Mouse (Mus musculus) myocyte (in vitro differentiated cells): ENCODE results near the gene Ralgps1. TPM values are rescaled to one million over a fixed set of nuclear protein-coding genes. Genes with fewer than 3 reads are reported as not detected.
"Not testable (repeated sequence)": the region's sequence is repeated elsewhere in the genome, so short reads cannot be mapped to it uniquely, and the experiment has no call there.

Experiments
- H3K27me3 ChIP-seq: one replicate; pipeline ENCODE4 v1.6.1; 2011; ENCODE audit not compliant: control insufficient read depth, insufficient read depth, insufficient read length
- H3K36me3 ChIP-seq: one replicate; pipeline ENCODE4 v1.6.1; 2011; ENCODE audit not compliant: control insufficient read depth, insufficient read depth
- H3K4me2 ChIP-seq: one replicate; pipeline ENCODE4 v1.6.1; 2011; ENCODE audit warnings: low read depth, control low read depth
- H3K4me3 ChIP-seq: one replicate; pipeline ENCODE4 v1.5.1; 2011; ENCODE audit warnings: mild to moderate bottlenecking, control low read depth, moderate library complexity
- H3K79me2 ChIP-seq: one replicate; pipeline ENCODE4 v1.6.1; 2011; ENCODE audit not compliant: control insufficient read depth, insufficient read depth
- H3ac ChIP-seq: one replicate; pipeline ENCODE4 v1.6.1; 2011; ENCODE audit not compliant: control insufficient read depth, insufficient read length
- CEBPB ChIP-seq: IDR thresholded peaks from 2 replicates; pipeline ENCODE4 v1.6.1; 2011; ENCODE audit warnings: mild to moderate bottlenecking, moderate library complexity; ENCODE audit not compliant: poor library complexity, insufficient read depth, severe bottlenecking
- E2F4 ChIP-seq: IDR thresholded peaks from one replicate; pipeline ENCODE4 v1.6.1; 2011; ENCODE audit warnings: mild to moderate bottlenecking, control low read depth, moderate library complexity; ENCODE audit not compliant: insufficient read depth
- MAX ChIP-seq: IDR thresholded peaks from one replicate; pipeline ENCODE4 v1.6.1; 2011; ENCODE audit warnings: low read depth, mild to moderate bottlenecking, control low read depth
- MYOD1 ChIP-seq, 3 experiments: IDR thresholded peaks; one replicate each; pipeline ENCODE4 v1.6.1; 2011; ENCODE audit warnings: control low read depth in 2 of 3, low read depth in 2 of 3, mild to moderate bottlenecking in 2 of 3, moderate library complexity in 1 of 3; ENCODE audit not compliant: insufficient read length in 2 of 3, control insufficient read depth in 1 of 3
- MYOG ChIP-seq, 3 experiments: IDR thresholded peaks; one replicate each; pipeline ENCODE4 v1.6.1; 2011; ENCODE audit warnings: control low read depth in 2 of 3, low read depth in 2 of 3, mild to moderate bottlenecking in 2 of 3; ENCODE audit not compliant: insufficient read length in 2 of 3, control insufficient read depth in 1 of 3, insufficient read depth in 1 of 3
- POLR2A ChIP-seq: IDR thresholded peaks from one replicate; pipeline ENCODE4 v1.6.1; 2011; ENCODE audit warnings: low read depth, mild to moderate bottlenecking, control low read depth, moderate library complexity; ENCODE audit not compliant: insufficient read length
- POLR2AphosphoS2 ChIP-seq: IDR thresholded peaks from one replicate; pipeline ENCODE4 v1.6.1; 2011; ENCODE audit warnings: low read depth, control low read depth; ENCODE audit not compliant: insufficient read length
- REST ChIP-seq: IDR thresholded peaks from one replicate; pipeline ENCODE4 v1.6.1; 2011; ENCODE audit warnings: mild to moderate bottlenecking, control low read depth, moderate library complexity; ENCODE audit not compliant: insufficient read depth, insufficient read length
- SRF ChIP-seq: IDR thresholded peaks from one replicate; pipeline ENCODE4 v1.6.1; 2011; ENCODE audit warnings: low read depth; ENCODE audit not compliant: control insufficient read depth, insufficient read length
- TCF12 ChIP-seq: IDR thresholded peaks from one replicate; pipeline ENCODE4 v1.6.1; 2011; ENCODE audit warnings: mild to moderate bottlenecking, control low read depth; ENCODE audit not compliant: poor library complexity, insufficient read depth, severe bottlenecking
- TCF3 ChIP-seq: IDR thresholded peaks from one replicate; pipeline ENCODE4 v1.6.1; 2011; ENCODE audit warnings: low read depth, control low read depth; ENCODE audit not compliant: insufficient read length
- USF1 ChIP-seq: IDR thresholded peaks from one replicate; pipeline ENCODE4 v1.6.1; 2011; ENCODE audit warnings: low read depth, mild to moderate bottlenecking, control low read depth, moderate library complexity
- polyA plus RNA-seq: library from polyadenylated mRNA; unstranded; fragments of >200 nt; fragmentation: generic; extraction: Trizol; gene quantifications from one replicate; pipeline ENCODE4 v1.2.1, GENCODE M21; 2012; ENCODE audit warnings: missing spikeins

Gene Ralgps1
- polyA plus RNA-seq, 1 experiment: 1.3 TPM

DNA sequence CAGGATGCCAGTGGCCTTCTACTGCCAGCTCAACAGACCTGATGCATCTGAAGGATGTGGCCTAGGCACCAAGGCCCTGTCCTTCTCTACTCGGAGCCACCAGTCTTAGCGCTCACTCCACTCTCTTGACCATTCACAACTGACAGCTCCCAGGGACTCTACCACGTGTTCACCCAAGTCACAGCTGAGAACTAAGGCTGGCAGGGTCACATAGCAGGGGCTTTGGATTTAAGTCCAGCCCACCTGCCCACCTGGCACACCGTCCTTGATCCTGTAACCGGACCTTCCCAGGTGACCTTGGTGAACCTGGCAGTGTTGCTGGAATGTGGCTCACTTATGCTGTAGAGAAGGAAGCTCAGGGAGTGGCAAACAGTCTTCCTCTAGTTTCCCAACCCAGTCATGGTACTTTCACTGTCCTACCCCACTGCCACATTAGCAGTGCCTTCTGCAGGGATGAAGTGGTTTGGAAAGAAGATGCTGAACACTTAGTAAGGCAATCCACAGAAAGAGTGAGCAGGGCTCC is 156.0 kb downstream of the Ralgps1 start:
- peak overlapping the region; percentile 29 for H3ac ChIP-seq
- peaks cover 6% of the 10 kb centered on the region for H3K36me3 ChIP-seq
- no peak for TF ChIP-seq MYOD1 (IDR thresholded peaks at IDR 0.05; ENCODE audit: control insufficient read depth in 1 of 3, insufficient read length in 2 of 3, low read depth in 2 of 3)
- TF ChIP-seq MAX: no peak
- peak; percentile 63 for TF ChIP-seq USF1
- TF ChIP-seq MYOG (IDR thresholded peaks at IDR 0.05; ENCODE audit: control insufficient read depth in 1 of 3, insufficient read depth in 1 of 3, insufficient read length in 2 of 3, low read depth in 2 of 3): no peak
- H3K27me3 ChIP-seq: no peaks in the 10 kb centered on the region
- peak overlapping the region; percentile 77 for H3K4me2 ChIP-seq
- H3K79me2 ChIP-seq: peaks cover 42% of the 10 kb centered on the region
- H3K4me3 ChIP-seq: peak overlapping the region; percentile 89

GRCm38 (mm10) chr2:33211263-33211662 is 160.0 kb downstream of the Ralgps1 start:
- not testable (repeated sequence) for H3K36me3 ChIP-seq, H3K4me2 ChIP-seq, H3K79me2 ChIP-seq, H3ac ChIP-seq, H3K27me3 ChIP-seq, H3K4me3 ChIP-seq

- Histone ChIP-seq H3K4me3 (no peak overlapping the region), H3K27me3 (no peaks in the 10 kb centered on the region), H3K4me2 (no peak overlapping the region), H3ac (no peak overlapping the region), H3K36me3 (no peaks in the 10 kb centered on the region), H3K79me2 (no peaks in the 10 kb centered on the region)
- TF ChIP-seq MYOG (IDR thresholded peaks at IDR 0.05; ENCODE audit: control insufficient read depth in 1 of 3, insufficient read depth in 1 of 3, insufficient read length in 2 of 3, low read depth in 2 of 3): no peak
- no peak for TF ChIP-seq E2F4
- no peak for TF ChIP-seq SRF
- TF ChIP-seq MYOD1 (IDR thresholded peaks at IDR 0.05; ENCODE audit: control insufficient read depth in 1 of 3, insufficient read length in 2 of 3, low read depth in 2 of 3): no peak
- no peak for TF ChIP-seq POLR2AphosphoS2
- no peak for TF ChIP-seq USF1
- no peak for TF ChIP-seq CEBPB
- no peak for TF ChIP-seq TCF3
- TF ChIP-seq POLR2A: no peak
- TF ChIP-seq REST: no peak
- TF ChIP-seq TCF12: no peak
- no peak for TF ChIP-seq MAX
Measured at GRCm38 (mm10) chr2:33210841-33211240, 160.4 kb downstream of the Ralgps1 start.

DNA sequence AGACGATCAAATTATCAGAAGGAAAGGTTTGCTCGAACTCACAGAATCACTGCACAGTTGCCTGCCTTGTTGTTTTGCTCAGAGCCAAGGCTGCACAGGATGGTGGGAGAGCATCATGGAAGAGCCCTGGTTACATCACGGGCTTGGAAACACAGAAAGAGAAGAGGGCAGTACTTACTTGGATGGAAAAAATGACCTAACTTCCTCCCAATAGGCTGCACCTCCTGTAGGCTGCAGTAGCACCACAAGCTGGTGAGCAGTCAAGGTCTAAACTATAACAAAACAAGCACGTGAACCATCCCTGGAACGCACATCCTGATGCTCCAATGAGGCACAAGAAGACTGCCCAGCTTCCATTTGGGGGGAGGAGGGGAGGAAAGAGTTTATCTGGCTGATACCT is 163.2 kb downstream of the Ralgps1 start:
- Histone ChIP-seq H3K4me3 (no peak overlapping the region), H3K4me2 (no peak overlapping the region)
- no peak for TF ChIP-seq MAX
- TF ChIP-seq TCF3: no peak
- TF ChIP-seq USF1: no peak
- no peak for TF ChIP-seq REST
- TF ChIP-seq MYOD1 (IDR thresholded peaks at IDR 0.05; ENCODE audit: control insufficient read depth in 1 of 3, insufficient read length in 2 of 3, low read depth in 2 of 3): no peak
- TF ChIP-seq E2F4: no peak
- no peak for TF ChIP-seq POLR2A
- TF ChIP-seq MYOG (IDR thresholded peaks at IDR 0.05; ENCODE audit: control insufficient read depth in 1 of 3, insufficient read depth in 1 of 3, insufficient read length in 2 of 3, low read depth in 2 of 3): no peak
- TF ChIP-seq TCF12: no peak
- no peak for TF ChIP-seq POLR2AphosphoS2
- no peak for TF ChIP-seq SRF
- TF ChIP-seq CEBPB: no peak

DNA sequence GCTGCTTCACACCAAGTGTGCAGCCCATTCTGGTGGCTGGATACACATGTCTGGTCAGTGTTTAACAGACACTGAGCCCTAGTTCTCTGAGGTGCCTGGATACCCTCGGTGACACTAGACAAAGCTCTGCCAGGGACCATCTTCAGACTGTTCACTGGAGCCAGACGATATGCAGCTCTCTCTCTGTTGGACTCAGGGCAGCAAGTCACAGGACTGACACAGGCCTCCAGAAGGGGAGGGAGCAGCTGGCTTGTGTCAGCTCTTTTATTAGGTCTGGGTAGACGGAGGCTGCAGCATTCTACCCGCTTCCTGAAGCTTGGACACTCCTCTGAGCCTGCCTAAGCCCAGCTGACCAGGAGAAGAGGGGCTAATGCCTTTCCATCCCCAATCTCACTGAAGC is 164.2 kb downstream of the Ralgps1 start:
- Histone ChIP-seq H3K36me3 (no peaks in the 10 kb centered on the region), H3ac (no peak overlapping the region), H3K4me2 (peak overlapping the region; percentile 92), H3K79me2 (no peaks in the 10 kb centered on the region), H3K4me3 (no peak overlapping the region), H3K27me3 (no peaks in the 10 kb centered on the region)
- TF ChIP-seq TCF12: no peak
- no peak for TF ChIP-seq TCF3
- no peak for TF ChIP-seq POLR2A
- TF ChIP-seq MYOD1 (IDR thresholded peaks at IDR 0.05; ENCODE audit: control insufficient read depth in 1 of 3, insufficient read length in 2 of 3, low read depth in 2 of 3): peak; percentile 25 to 31 (median 27)
- TF ChIP-seq USF1: no peak
- peak in 2 of 3 experiments; percentile 64 to 71 for TF ChIP-seq MYOG (IDR thresholded peaks at IDR 0.05; ENCODE audit: control insufficient read depth in 1 of 3, insufficient read depth in 1 of 3, insufficient read length in 2 of 3, low read depth in 2 of 3)
- no peak for TF ChIP-seq CEBPB
- TF ChIP-seq SRF: no peak
- TF ChIP-seq POLR2AphosphoS2: no peak
- TF ChIP-seq MAX: no peak
- TF ChIP-seq REST: no peak
- TF ChIP-seq E2F4: no peak

More for the DNA sequence above, 163.2 kb downstream of the Ralgps1 start:
- no peaks in the 10 kb centered on the region for H3K79me2 ChIP-seq
- H3K27me3 ChIP-seq: no peaks in the 10 kb centered on the region
- H3ac ChIP-seq: no peak overlapping the region
- no peaks in the 10 kb centered on the region for H3K36me3 ChIP-seq
